Mouse (Mus musculus) adrenal gland, postnatal 25 days (tissue): ENCODE measurements at regions not wholly inside any gene's neighbourhood (a gene's known extent, or its start where the extent isn't known, plus 50 kb on each side); places are given as distances from the start of the nearest gene placed in this dataset.

Source experiments
- DNase-seq: peaks from one replicate; pipeline ENCODE4 v3.0.0; 2021; ENCODE audit warnings: mixed read lengths

- DNase-seq = no peak
These were observed 140.4 kb upstream of the Grik3 start for GRCm38 (mm10) chr4:125350056-125350455.

GRCm38 (mm10) chr4:125339056-125339455 is 151.4 kb upstream of the Grik3 start:
- DNase-seq = no peak

- DNase-seq = peak; percentile 32
These were observed 161.7 kb upstream of the Grik3 start for GRCm38 (mm10) chr4:125328806-125329205.

GRCm38 (mm10) chr4:125324495-125324894 is 166.0 kb upstream of the Grik3 start:
- DNase-seq = no peak

GRCm38 (mm10) chr4:125319343-125319742 is 171.2 kb upstream of the Grik3 start:
- DNase-seq = no peak

- DNase-seq = no peak
These were observed 172.2 kb upstream of the Grik3 start for GRCm38 (mm10) chr4:125318293-125318692.

GRCm38 (mm10) chr4:125316876-125317275 is 173.6 kb upstream of the Grik3 start:
- DNase-seq = no peak

GRCm38 (mm10) chr4:125315818-125316217 is 174.7 kb upstream of the Grik3 start:
- DNase-seq = no peak

- DNase-seq = no peak
These were observed 176.6 kb upstream of the Grik3 start for GRCm38 (mm10) chr4:125313892-125314291.

- no peak for DNase-seq
These were observed 177.2 kb upstream of the Grik3 start for GRCm38 (mm10) chr4:125313252-125313651.

GRCm38 (mm10) chr4:125308171-125308570 is 180.5 kb upstream of the Zc3h12a start:
- no peak for DNase-seq

- DNase-seq = no peak
These were observed 178.1 kb upstream of the Zc3h12a start for GRCm38 (mm10) chr4:125305766-125306165.

GRCm38 (mm10) chr4:125302660-125303059 is 175.0 kb upstream of the Zc3h12a start:
- DNase-seq = no peak

GRCm38 (mm10) chr4:125300503-125301457 is 173.1 kb upstream of the Zc3h12a start:
- peak; percentile 83 for DNase-seq

GRCm38 (mm10) chr4:125290761-125291160 is 163.1 kb upstream of the Zc3h12a start:
- DNase-seq = no peak

- no peak for DNase-seq
These were observed 162.1 kb upstream of the Zc3h12a start for GRCm38 (mm10) chr4:125289709-125290108.

- no peak for DNase-seq
These were observed 161.4 kb upstream of the Zc3h12a start for GRCm38 (mm10) chr4:125289031-125289449.

GRCm38 (mm10) chr4:125282974-125283319 is 155.3 kb upstream of the Zc3h12a start:
- DNase-seq = no peak

- peak; percentile 54 for DNase-seq
These were observed 154.7 kb upstream of the Zc3h12a start for GRCm38 (mm10) chr4:125282154-125282973.

GRCm38 (mm10) chr4:125279165-125279564 is 151.5 kb upstream of the Zc3h12a start:
- DNase-seq = no peak

GRCm38 (mm10) chr4:125276861-125277260 is 149.2 kb upstream of the Zc3h12a start:
- DNase-seq = no peak

GRCm38 (mm10) chr4:125275259-125275658 is 147.6 kb upstream of the Zc3h12a start:
- DNase-seq = no peak

GRCm38 (mm10) chr4:125270951-125271350 is 143.3 kb upstream of the Zc3h12a start:
- no peak for DNase-seq
